Mouse (Mus musculus) mesoderm, embryonic 11.5 days (tissue): Measurements from ENCODE around the gene Fbxl21.
A peak's percentile ranks its signal among the peaks of the same experiment; 100 is the strongest.

Experiments
- DNase-seq: peaks from one replicate; pipeline ENCODE4 v3.0.0-alpha.2; 2012; ENCODE audit warnings: low read depth, low spot score

Fbxl21 gene

GRCm38 (mm10) chr13:56522081-56522820, at the start of gene Fbxl21:
Fbxl21 (plus strand) TSS chr13:56522472.
- peak; percentile 90 for DNase-seq

GRCm38 (mm10) chr13:56472661-56473060, 49.6 kb upstream of the Fbxl21 start:
- DNase-seq: no peak

GRCm38 (mm10) chr13:56475363-56475762, 46.9 kb upstream of the Fbxl21 start:
- DNase-seq: peak; percentile 71

- peak; percentile 11 for DNase-seq
Measured at GRCm38 (mm10) chr13:56476790-56477189, 45.5 kb upstream of the Fbxl21 start.

GRCm38 (mm10) chr13:56477271-56477670, 45.0 kb upstream of the Fbxl21 start:
- peak; percentile 33 for DNase-seq

GRCm38 (mm10) chr13:56478027-56478426, 44.2 kb upstream of the Fbxl21 start:
- DNase-seq: no peak

- DNase-seq: no peak
Measured at GRCm38 (mm10) chr13:56482146-56482545, 40.1 kb upstream of the Fbxl21 start, which contains the start of gene Il9. Il9 (minus strand) TSS chr13:56482246.

GRCm38 (mm10) chr13:56488012-56488411, 34.3 kb upstream of the Fbxl21 start:
- DNase-seq: no peak

- DNase-seq: no peak
Measured at GRCm38 (mm10) chr13:56494440-56494839, 27.8 kb upstream of the Fbxl21 start.

GRCm38 (mm10) chr13:56500132-56500531, 22.1 kb upstream of the Fbxl21 start:
- no peak for DNase-seq

- DNase-seq: no peak
Measured at GRCm38 (mm10) chr13:56500636-56501035, 21.6 kb upstream of the Fbxl21 start.

- no peak for DNase-seq
Measured at GRCm38 (mm10) chr13:56501866-56502420, 20.3 kb upstream of the Fbxl21 start.

GRCm38 (mm10) chr13:56506871-56507496, 15.3 kb upstream of the Fbxl21 start:
- no peak for DNase-seq

GRCm38 (mm10) chr13:56509796-56510195, 12.5 kb upstream of the Fbxl21 start:
- DNase-seq: no peak

- peak; percentile 10 for DNase-seq
Measured at GRCm38 (mm10) chr13:56513595-56513994, 8.7 kb upstream of the Fbxl21 start.

- no peak for DNase-seq
Measured at GRCm38 (mm10) chr13:56516311-56516710, 6.0 kb upstream of the Fbxl21 start.

GRCm38 (mm10) chr13:56516816-56517215, 5.5 kb upstream of the Fbxl21 start:
- no peak for DNase-seq

- DNase-seq: no peak
Measured at GRCm38 (mm10) chr13:56522821-56523167, 522 bp downstream of the Fbxl21 start.

- DNase-seq: no peak
Measured at GRCm38 (mm10) chr13:56526871-56527270, 4.6 kb downstream of the Fbxl21 start.

GRCm38 (mm10) chr13:56527846-56528245, 5.6 kb downstream of the Fbxl21 start:
- DNase-seq: no peak

GRCm38 (mm10) chr13:56528281-56528680, 6.0 kb downstream of the Fbxl21 start:
- DNase-seq: no peak

GRCm38 (mm10) chr13:56529031-56529430, 6.8 kb downstream of the Fbxl21 start:
- no peak for DNase-seq

GRCm38 (mm10) chr13:56529685-56530084, 7.4 kb downstream of the Fbxl21 start:
- DNase-seq: no peak
